Mouse (Mus musculus): ENCODE results near the gene Rpl10l.

The Rpl10l gene

GRCm38 (mm10) chr12:66283991-66284622 is at the start of gene Rpl10l:
Rpl10l (minus strand) TSS chr12:66284401.
- DNase-seq (ENCODE audit: low read depth) = no peak

GRCm38 (mm10) chr12:66275890-66276289 is 8.3 kb downstream of the Rpl10l start:
- DNase-seq (ENCODE audit: low read depth) = no peak

GRCm38 (mm10) chr12:66245461-66246099 is 38.6 kb downstream of the Rpl10l start:
- DNase-seq (ENCODE audit: low read depth) = no peak

- no peak for DNase-seq (ENCODE audit: low read depth)
Observed at GRCm38 (mm10) chr12:66234158-66234557, 50.0 kb downstream of the Rpl10l start.

Measured in induced T-regulatory cell, adult 2 months (primary cell).